Mouse (Mus musculus): ENCODE measurements around the gene Rnf43. TPM values are rescaled to one million over a fixed set of nuclear protein-coding genes. Genes with fewer than 3 reads are reported as not detected.

The Rnf43 gene
- polyA plus RNA-seq, 1 experiment from 2014 or later: 5.3 TPM

GRCm38 (mm10) chr11:87735691-87736090 is 73.2 kb downstream of the Rnf43 start:
- DNase-seq (ENCODE audit: low spot score) (no peak), ATAC-seq (ENCODE audit: low read depth) (no peak)
- Histone ChIP-seq H3K4me1 (ENCODE audit: control insufficient read depth, insufficient read depth, low read length) (peaks cover 9% of the 10 kb centered on the region; the same call in 1 of the 2 replicates), H3K27me3 (replicated peaks; ENCODE audit: control insufficient read depth, insufficient read depth, low read length) (no peaks in the 10 kb centered on the region), H3K4me2 (ENCODE audit: low read depth, low read length) (no peak overlapping the region), H3K4me3 (ENCODE audit: low read depth, low read length) (no peak overlapping the region), H3K27ac (replicated peaks; ENCODE audit: low read depth, low read length) (no peak overlapping the region), H3K9ac (ENCODE audit: low read depth, low read length) (no peak overlapping the region), H3K36me3 (ENCODE audit: control insufficient read depth, insufficient read depth, low read length) (peaks cover 15% of the 10 kb centered on the region), H3K9me3 (ENCODE audit: control insufficient read depth, low read length) (no peaks in the 10 kb centered on the region)
- WGBS: 81% methylated on average over 6 of the region's 6 CpGs

- peaks cover 9% of the 10 kb centered on the region; the same call in 1 of the 2 replicates for H3K4me1 ChIP-seq (ENCODE audit: control insufficient read depth, insufficient read depth, low read length)
- peak overlapping the region; percentile 69 for H3K4me3 ChIP-seq (ENCODE audit: low read depth, low read length)
- DNase-seq (ENCODE audit: low spot score) (peak; percentile 92), ATAC-seq (ENCODE audit: low read depth) (peak; percentile 86)
- peaks cover 25% of the 10 kb centered on the region for H3K36me3 ChIP-seq (ENCODE audit: control insufficient read depth, insufficient read depth, low read length)
- peak overlapping the region; percentile 95 for H3K27ac ChIP-seq (replicated peaks; ENCODE audit: low read depth, low read length)
- H3K9me3 ChIP-seq (ENCODE audit: control insufficient read depth, low read length): no peaks in the 10 kb centered on the region
- H3K4me2 ChIP-seq (ENCODE audit: low read depth, low read length): peak overlapping the region; percentile 94
- no peaks in the 10 kb centered on the region for H3K27me3 ChIP-seq (replicated peaks; ENCODE audit: control insufficient read depth, insufficient read depth, low read length)
- H3K9ac ChIP-seq (ENCODE audit: low read depth, low read length): peak overlapping the region; percentile 75
- WGBS: 2% methylated on average over 31 of the region's 31 CpGs
Observed at GRCm38 (mm10) chr11:87736647-87737134, 74.2 kb downstream of the Rnf43 start.

GRCm38 (mm10) chr11:87737175-87737740 is 74.7 kb downstream of the Rnf43 start, which contains the start of gene Supt4a:
TSS of gene Supt4a (plus strand) at chr11:87737552.
- H3K4me2 ChIP-seq (ENCODE audit: low read depth, low read length): peak within 1 kb of the TSS; percentile 94
- 0% methylated on average over 21 of the region's 57 CpGs for WGBS
- ATAC-seq (ENCODE audit: low read depth): peak; percentile 95

GRCm38 (mm10) chr11:87743691-87744090 is 81.2 kb downstream of the Rnf43 start:
- H3K36me3 ChIP-seq (ENCODE audit: control insufficient read depth, insufficient read depth, low read length): peaks cover 59% of the 10 kb centered on the region
- DNase-seq (ENCODE audit: low spot score): no peak
- no peak for ATAC-seq (ENCODE audit: low read depth)
- H3K9me3 ChIP-seq (ENCODE audit: control insufficient read depth, low read length): no peaks in the 10 kb centered on the region
- H3K4me3 ChIP-seq (ENCODE audit: low read depth, low read length): no peak overlapping the region
- H3K4me1 ChIP-seq (ENCODE audit: control insufficient read depth, insufficient read depth, low read length): no peaks in the 10 kb centered on the region
- no peak overlapping the region for H3K4me2 ChIP-seq (ENCODE audit: low read depth, low read length)
- 86% methylated on average over 3 of the region's 3 CpGs for WGBS
- H3K9ac ChIP-seq (ENCODE audit: low read depth, low read length): no peak overlapping the region
- no peaks in the 10 kb centered on the region for H3K27me3 ChIP-seq (replicated peaks; ENCODE audit: control insufficient read depth, insufficient read depth, low read length)
- no peak overlapping the region for H3K27ac ChIP-seq (replicated peaks; ENCODE audit: low read depth, low read length)

More at GRCm38 (mm10) chr11:87737175-87737740, 74.7 kb downstream of the Rnf43 start, which contains the start of gene Supt4a:
- H3K36me3 ChIP-seq (ENCODE audit: control insufficient read depth, insufficient read depth, low read length): peaks cover 31% of the 10 kb centered on the region
- H3K27me3 ChIP-seq (replicated peaks; ENCODE audit: control insufficient read depth, insufficient read depth, low read length): no peaks in the 10 kb centered on the region
- DNase-seq (ENCODE audit: low spot score): peak; percentile 97
- H3K4me1 ChIP-seq (ENCODE audit: control insufficient read depth, insufficient read depth, low read length): peaks cover 9% of the 10 kb centered on the region; the same call in 1 of the 2 replicates
- no peaks in the 10 kb centered on the region for H3K9me3 ChIP-seq (ENCODE audit: control insufficient read depth, low read length)
- H3K9ac ChIP-seq (ENCODE audit: low read depth, low read length): peak within 1 kb of the TSS; percentile 75
- H3K27ac ChIP-seq (replicated peaks; ENCODE audit: low read depth, low read length): peak within 1 kb of the TSS; percentile 95
- H3K4me3 ChIP-seq (ENCODE audit: low read depth, low read length): peak within 1 kb of the TSS; percentile 69

- H3K4me3 ChIP-seq (ENCODE audit: low read depth, low read length): no peak overlapping the region
- no peaks in the 10 kb centered on the region for H3K9me3 ChIP-seq (ENCODE audit: control insufficient read depth, low read length)
- no peak overlapping the region for H3K27ac ChIP-seq (replicated peaks; ENCODE audit: low read depth, low read length)
- ATAC-seq (ENCODE audit: low read depth) (no peak), DNase-seq (ENCODE audit: low spot score) (no peak)
- no peak overlapping the region for H3K4me2 ChIP-seq (ENCODE audit: low read depth, low read length)
- H3K4me1 ChIP-seq (ENCODE audit: control insufficient read depth, insufficient read depth, low read length): no peaks in the 10 kb centered on the region
- H3K9ac ChIP-seq (ENCODE audit: low read depth, low read length): no peak overlapping the region
- 81% methylated on average over 4 of the region's 4 CpGs for WGBS
- no peaks in the 10 kb centered on the region for H3K27me3 ChIP-seq (replicated peaks; ENCODE audit: control insufficient read depth, insufficient read depth, low read length)
- peaks cover 51% of the 10 kb centered on the region for H3K36me3 ChIP-seq (ENCODE audit: control insufficient read depth, insufficient read depth, low read length)
Observed at GRCm38 (mm10) chr11:87744964-87745363, 82.4 kb downstream of the Rnf43 start.

GRCm38 (mm10) chr11:87745632-87746555 is 83.4 kb downstream of the Rnf43 start:
- H3K9ac ChIP-seq (ENCODE audit: low read depth, low read length): no peak overlapping the region
- no peaks in the 10 kb centered on the region for H3K4me1 ChIP-seq (ENCODE audit: control insufficient read depth, insufficient read depth, low read length)
- H3K27me3 ChIP-seq (replicated peaks; ENCODE audit: control insufficient read depth, insufficient read depth, low read length): no peaks in the 10 kb centered on the region
- no peak overlapping the region for H3K4me3 ChIP-seq (ENCODE audit: low read depth, low read length)
- H3K27ac ChIP-seq (replicated peaks; ENCODE audit: low read depth, low read length): no peak overlapping the region
- no peak for DNase-seq (ENCODE audit: low spot score)
- WGBS: 74% methylated on average over 9 of the region's 9 CpGs
- ATAC-seq (ENCODE audit: low read depth): no peak
- H3K36me3 ChIP-seq (ENCODE audit: control insufficient read depth, insufficient read depth, low read length): peaks cover 41% of the 10 kb centered on the region
- no peak overlapping the region for H3K4me2 ChIP-seq (ENCODE audit: low read depth, low read length)
- no peaks in the 10 kb centered on the region for H3K9me3 ChIP-seq (ENCODE audit: control insufficient read depth, low read length)

GRCm38 (mm10) chr11:87747312-87747711 is 84.8 kb downstream of the Rnf43 start:
- H3K9me3 ChIP-seq (ENCODE audit: control insufficient read depth, low read length): no peaks in the 10 kb centered on the region
- H3K4me1 ChIP-seq (ENCODE audit: control insufficient read depth, insufficient read depth, low read length): no peaks in the 10 kb centered on the region

GRCm38 (mm10) chr11:87747716-87748115 is 85.2 kb downstream of the Rnf43 start:
- Histone ChIP-seq H3K9me3 (ENCODE audit: control insufficient read depth, low read length) (no peaks in the 10 kb centered on the region), H3K27me3 (replicated peaks; ENCODE audit: control insufficient read depth, insufficient read depth, low read length) (no peaks in the 10 kb centered on the region), H3K4me2 (ENCODE audit: low read depth, low read length) (no peak overlapping the region), H3K4me3 (ENCODE audit: low read depth, low read length) (no peak overlapping the region), H3K36me3 (ENCODE audit: control insufficient read depth, insufficient read depth, low read length) (peaks cover 23% of the 10 kb centered on the region), H3K4me1 (ENCODE audit: control insufficient read depth, insufficient read depth, low read length) (no peaks in the 10 kb centered on the region), H3K27ac (replicated peaks; ENCODE audit: low read depth, low read length) (no peak overlapping the region), H3K9ac (ENCODE audit: low read depth, low read length) (no peak overlapping the region)
- WGBS: 93% methylated on average over 7 of the region's 7 CpGs
- no peak for ATAC-seq (ENCODE audit: low read depth)
- no peak for DNase-seq (ENCODE audit: low spot score)

More at GRCm38 (mm10) chr11:87747312-87747711, 84.8 kb downstream of the Rnf43 start:
- Histone ChIP-seq H3K4me2 (ENCODE audit: low read depth, low read length) (no peak overlapping the region), H3K36me3 (ENCODE audit: control insufficient read depth, insufficient read depth, low read length) (peaks cover 27% of the 10 kb centered on the region), H3K4me3 (ENCODE audit: low read depth, low read length) (no peak overlapping the region), H3K9ac (ENCODE audit: low read depth, low read length) (no peak overlapping the region), H3K27ac (replicated peaks; ENCODE audit: low read depth, low read length) (no peak overlapping the region), H3K27me3 (replicated peaks; ENCODE audit: control insufficient read depth, insufficient read depth, low read length) (no peaks in the 10 kb centered on the region)
- 94% methylated on average over 4 of the region's 5 CpGs for WGBS
- no peak for ATAC-seq (ENCODE audit: low read depth)
- DNase-seq (ENCODE audit: low spot score): no peak

All from embryonic facial prominence, embryonic 14.5 days (tissue).